Mouse (Mus musculus) gonadal fat pad, adult 2 months (tissue): Measurements from ENCODE around the gene Dhdh. TPM values are rescaled to one million over a fixed set of nuclear protein-coding genes. Genes with fewer than 3 reads are reported as not detected.
"Not testable (repeated sequence)": the region's sequence is repeated elsewhere in the genome, so short reads cannot be mapped to it uniquely, and the experiment has no call there.

Experiments
- DNase-seq: peaks from one replicate; pipeline ENCODE4 v3.0.0-alpha.2; 2012; ENCODE audit warnings: low read depth
- polyA plus RNA-seq: library from polyadenylated mRNA; depleted of rRNA; stranded (reverse); fragments of >200 nt; gene quantifications from 2 replicates; pipeline ENCODE4 v1.2.3, GENCODE M21; 2012; rRNA removed

Gene Dhdh
- polyA plus RNA-seq: 15.6 and 16.4 TPM in 2 replicates

GRCm38 (mm10) chr7:45488293-45489204 lies at the start of gene Dhdh:
Dhdh (minus strand) TSS chr7:45488805.
- DNase-seq: no peak

DNA sequence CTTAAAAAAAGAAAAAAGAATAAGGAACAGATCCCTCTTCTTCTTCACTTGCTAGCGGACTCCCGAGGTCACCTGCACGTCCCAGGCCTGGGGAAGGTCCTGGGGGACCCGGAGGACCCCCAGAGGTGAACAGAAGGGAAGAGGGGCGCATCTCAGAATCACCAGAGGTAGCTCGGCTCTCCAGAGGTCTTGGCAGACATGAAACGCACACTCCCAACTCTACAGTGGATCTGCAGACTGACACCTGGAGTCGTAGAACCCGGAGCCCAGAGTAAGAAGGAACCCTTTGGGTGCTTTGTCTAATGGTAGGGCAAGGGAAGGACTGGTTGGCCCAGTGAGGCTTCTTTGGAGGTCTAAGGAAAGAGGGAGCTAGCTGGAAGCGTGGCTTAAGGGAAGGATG lies 49.0 kb upstream of the Dhdh start:
- no peak for DNase-seq

- peak; percentile 61 for DNase-seq
These were observed 47.1 kb upstream of the Dhdh start for GRCm38 (mm10) chr7:45535676-45536075.

- DNase-seq: no peak
These were observed 42.0 kb upstream of the Dhdh start for GRCm38 (mm10) chr7:45530643-45531042.

DNA sequence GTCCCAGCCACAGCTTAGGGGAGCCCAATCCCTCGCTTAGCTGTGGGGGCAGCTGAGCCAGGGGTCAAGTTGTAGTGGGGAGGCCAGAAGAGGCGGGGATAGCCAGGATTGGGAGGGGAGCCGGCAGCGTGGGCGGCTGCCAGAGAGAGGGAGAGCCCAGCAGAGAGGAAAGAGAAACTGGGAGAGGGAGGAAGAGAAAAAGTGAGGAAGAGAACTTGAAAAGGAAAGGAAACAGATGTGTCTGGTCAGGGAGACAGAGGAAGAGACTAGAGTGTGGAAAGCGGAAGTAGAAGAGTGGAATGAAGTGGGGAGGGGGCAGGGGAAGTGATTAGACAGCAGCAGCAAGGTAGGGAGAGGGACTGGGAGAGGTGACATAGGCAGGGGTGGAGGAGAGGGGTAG lies 40.9 kb upstream of the Dhdh start:
- no peak for DNase-seq

DNA sequence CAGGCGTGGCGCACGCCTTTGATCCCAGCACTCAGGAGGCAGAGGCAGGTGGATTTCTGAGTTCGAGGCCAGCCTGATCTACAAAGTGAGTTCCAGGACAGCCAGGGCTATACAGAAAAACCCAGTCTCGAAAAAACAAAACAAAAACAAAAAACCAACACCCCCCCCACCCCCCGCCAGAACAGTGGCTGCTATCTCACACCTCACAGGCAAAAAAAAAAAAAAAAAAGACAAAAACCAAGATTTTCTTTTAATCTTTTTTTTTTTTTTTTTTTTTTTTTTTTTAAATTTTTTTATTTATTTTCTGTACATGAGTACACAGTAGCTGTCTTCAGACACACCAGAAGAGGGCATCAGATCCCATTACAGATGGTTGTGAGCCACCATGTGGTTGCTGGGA lies 38.6 kb upstream of the Dhdh start:
- DNase-seq: not testable (repeated sequence)

DNA sequence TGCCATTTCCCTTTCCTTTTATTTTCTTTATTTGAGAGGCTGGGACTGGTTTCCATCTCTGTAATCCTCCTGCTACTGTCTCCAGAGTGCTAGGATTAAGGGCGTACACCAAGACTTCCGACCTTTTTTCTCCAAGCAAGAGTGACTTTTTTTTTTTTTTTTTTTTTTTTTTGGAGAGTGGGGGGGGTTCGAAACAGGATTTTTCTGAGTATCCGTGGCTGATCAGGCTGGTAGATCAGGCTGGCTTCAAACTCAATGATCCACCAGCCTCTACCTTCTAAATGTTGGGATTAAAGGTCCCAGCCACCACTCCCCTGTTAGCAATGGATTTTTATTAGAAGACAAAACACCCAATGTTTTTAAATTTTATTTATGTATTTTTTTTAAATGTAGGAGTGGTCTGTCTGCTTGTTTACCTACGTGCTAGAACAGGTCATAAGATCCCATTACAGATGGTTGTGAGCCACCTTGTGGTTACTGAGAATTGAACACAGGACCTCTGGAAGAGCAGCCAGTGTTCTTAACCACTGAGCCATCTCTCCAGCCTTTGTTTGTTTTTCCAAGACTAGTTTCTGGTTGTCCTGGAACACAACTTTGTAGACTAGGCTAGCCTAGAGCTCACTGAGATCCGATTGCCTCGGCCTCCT lies 38.0 kb upstream of the Dhdh start:
- no peak for DNase-seq

GRCm38 (mm10) chr7:45525809-45526473 lies 37.3 kb upstream of the Dhdh start, which contains the start of the genes Ppp1r15a and Plekha4:
Ppp1r15a (minus strand) TSS chr7:45526268.
Plekha4 (plus strand) TSS chr7:45526330.
- DNase-seq: no peak

GRCm38 (mm10) chr7:45524841-45525621 lies 36.4 kb upstream of the Dhdh start:
- no peak for DNase-seq

GRCm38 (mm10) chr7:45523678-45524170 lies 35.1 kb upstream of the Dhdh start:
- no peak for DNase-seq

DNA sequence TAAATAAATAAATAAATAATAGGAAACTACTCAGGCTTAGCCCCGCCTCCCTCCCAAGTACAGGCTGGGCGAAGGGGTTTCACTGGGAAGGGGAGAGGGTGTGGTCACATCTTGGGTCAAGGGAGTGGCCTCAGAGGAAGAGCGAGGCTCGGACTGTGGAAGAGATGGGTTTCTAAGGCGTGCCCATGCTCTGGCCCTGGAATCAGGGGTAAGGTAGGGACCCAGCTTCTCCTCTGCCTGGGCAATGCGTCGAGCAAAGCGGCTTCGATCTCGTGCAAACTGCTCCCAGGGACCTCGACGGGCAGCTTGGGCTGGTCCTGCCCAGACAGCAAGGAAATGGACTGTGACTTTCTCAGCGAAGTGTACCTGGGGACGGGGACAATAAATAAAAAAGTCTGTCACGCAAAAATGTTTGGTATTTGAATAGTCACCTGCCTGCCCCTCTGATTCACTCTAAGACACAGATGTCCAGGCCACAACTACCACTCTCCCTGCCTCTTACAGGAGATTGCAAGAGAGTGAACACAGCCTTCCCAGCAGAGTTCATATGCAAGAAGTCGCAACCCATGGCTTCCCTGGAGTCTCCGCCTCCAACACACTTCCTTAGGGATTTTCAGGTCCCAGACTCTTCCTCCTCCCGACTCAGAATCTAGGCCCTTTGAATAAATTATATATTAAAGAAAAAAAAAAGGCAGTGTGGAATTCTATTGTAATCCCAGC lies 34.5 kb upstream of the Dhdh start:
- no peak for DNase-seq

DNA sequence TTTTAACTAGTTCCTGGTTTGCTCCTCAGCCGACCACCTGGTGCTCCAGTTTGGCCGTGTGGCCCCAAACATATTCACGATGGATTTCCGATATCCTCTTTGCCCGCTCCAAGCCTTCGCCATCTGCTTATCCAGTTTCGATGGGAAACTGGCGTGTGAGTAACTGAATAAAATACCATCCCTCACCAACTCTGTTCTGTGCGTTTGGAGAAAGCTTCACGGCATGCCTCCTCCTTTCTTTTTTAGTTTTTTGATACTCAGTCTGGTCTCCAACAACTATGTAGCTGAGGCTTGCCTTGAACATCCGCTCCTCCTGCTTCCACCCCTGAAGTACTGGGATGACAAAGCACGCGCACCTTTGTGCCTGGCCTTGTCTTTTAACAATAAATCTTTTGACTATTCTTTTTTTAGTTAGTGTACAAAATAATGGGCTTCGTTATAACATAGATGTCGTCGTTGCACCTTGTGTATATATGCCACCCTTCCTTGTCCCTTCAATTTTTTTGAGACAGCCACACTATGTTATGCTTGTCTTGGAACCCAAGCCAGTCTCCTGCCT lies 33.7 kb upstream of the Dhdh start:
- no peak for DNase-seq

- DNase-seq: no peak
These were observed 33.2 kb upstream of the Dhdh start for GRCm38 (mm10) chr7:45521728-45522184.

GRCm38 (mm10) chr7:45520605-45521004 lies 32.0 kb upstream of the Dhdh start:
- no peak for DNase-seq

- no peak for DNase-seq
These were observed 30.9 kb upstream of the Dhdh start for GRCm38 (mm10) chr7:45519345-45520120.

GRCm38 (mm10) chr7:45518618-45519017 lies 30.0 kb upstream of the Dhdh start:
- DNase-seq: no peak

GRCm38 (mm10) chr7:45516846-45517245 lies 28.2 kb upstream of the Dhdh start:
- not testable (repeated sequence) for DNase-seq

DNA sequence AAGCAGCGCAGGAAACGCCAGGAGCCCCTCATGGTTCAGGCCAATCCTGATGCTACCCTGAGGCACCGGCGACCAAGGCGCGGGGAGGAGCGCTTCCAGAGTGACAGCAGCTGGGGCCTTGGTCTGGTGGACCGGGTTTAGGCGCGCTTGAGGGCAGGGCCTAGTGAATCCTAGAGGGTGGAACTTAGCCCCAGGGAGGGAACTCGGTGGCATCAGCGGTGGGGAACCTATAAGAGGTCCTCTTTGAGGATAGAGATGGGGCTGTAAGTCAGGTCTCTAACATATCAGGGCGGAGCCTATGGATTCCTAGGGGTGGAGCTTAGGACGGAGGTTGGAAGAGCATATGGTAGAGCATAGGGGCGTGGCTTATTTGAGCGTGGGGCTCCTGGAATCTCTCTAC lies 26.8 kb upstream of the Dhdh start:
- DNase-seq: no peak

DNA sequence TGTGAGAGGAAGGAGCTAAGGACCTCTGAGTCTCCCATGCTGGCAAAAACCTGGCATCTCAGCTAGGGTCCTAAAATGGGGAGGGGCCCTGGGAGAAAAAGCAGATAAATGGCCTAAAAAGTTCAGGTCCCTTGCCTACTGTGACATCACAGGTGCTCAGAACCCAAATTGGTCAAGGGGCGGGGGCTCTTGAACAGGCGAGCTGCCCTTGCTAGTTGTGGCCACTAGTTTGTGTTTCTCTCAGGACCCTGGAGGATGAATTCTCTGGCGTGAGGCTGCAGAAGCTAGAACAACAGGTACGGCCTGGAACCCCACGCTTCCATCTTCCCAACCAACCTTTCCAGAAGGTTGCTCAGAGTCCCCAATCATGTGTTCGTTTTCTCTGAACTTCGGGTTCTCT lies 25.8 kb upstream of the Dhdh start:
- no peak for DNase-seq
